Mouse (Mus musculus): ENCODE measurements at regions not wholly inside any gene's neighbourhood (a gene's known extent, or its start where the extent isn't known, plus 50 kb on each side); places are given as distances from the start of the nearest gene placed in this dataset.

GRCm38 (mm10) chr7:117771836-117772235 is 344.2 kb downstream of the Rps15a start:
- H3K9ac ChIP-seq = no peak overlapping the region
- H3K27me3 ChIP-seq = no peaks in the 10 kb centered on the region
- no peaks in the 10 kb centered on the region for H3K9me3 ChIP-seq
- WGBS = 72% methylated on average over 6 of the region's 6 CpGs
- H3K36me3 ChIP-seq = no peaks in the 10 kb centered on the region
- no peak overlapping the region for H3K4me2 ChIP-seq (replicated peaks)
- ATAC-seq (ENCODE audit: insufficient number of reproducible peaks, insufficient read depth, low FRiP score, low TSS enrichment) = no peak
- H3K27ac ChIP-seq = no peak overlapping the region
- H3K4me3 ChIP-seq = no peak overlapping the region
- H3K4me1 ChIP-seq = no peaks in the 10 kb centered on the region

GRCm38 (mm10) chr7:117759506-117759905 is 356.5 kb downstream of the Rps15a start:
- Histone ChIP-seq H3K4me2 (replicated peaks) (no peak overlapping the region), H3K9me3 (no peaks in the 10 kb centered on the region), H3K27ac (no peak overlapping the region), H3K4me3 (no peak overlapping the region), H3K27me3 (no peaks in the 10 kb centered on the region), H3K4me1 (no peaks in the 10 kb centered on the region), H3K9ac (no peak overlapping the region), H3K36me3 (no peaks in the 10 kb centered on the region)
- no peak for ATAC-seq (ENCODE audit: insufficient number of reproducible peaks, insufficient read depth, low FRiP score, low TSS enrichment)
- 48% methylated on average over 1 of the region's 1 CpGs for WGBS

- ATAC-seq (ENCODE audit: insufficient number of reproducible peaks, insufficient read depth, low FRiP score, low TSS enrichment) = no peak
- WGBS = 46% methylated on average over 4 of the region's 4 CpGs
- Histone ChIP-seq H3K9me3 (no peaks in the 10 kb centered on the region), H3K4me1 (no peaks in the 10 kb centered on the region), H3K36me3 (no peaks in the 10 kb centered on the region), H3K4me3 (no peak overlapping the region), H3K27me3 (no peaks in the 10 kb centered on the region), H3K9ac (no peak overlapping the region), H3K4me2 (replicated peaks) (no peak overlapping the region), H3K27ac (no peak overlapping the region)
These were observed 359.0 kb downstream of the Rps15a start for GRCm38 (mm10) chr7:117757033-117757432.

- Histone ChIP-seq H3K36me3 (no peaks in the 10 kb centered on the region), H3K9me3 (no peaks in the 10 kb centered on the region), H3K27me3 (no peaks in the 10 kb centered on the region), H3K4me1 (no peaks in the 10 kb centered on the region), H3K4me2 (replicated peaks) (no peak overlapping the region), H3K4me3 (no peak overlapping the region), H3K9ac (no peak overlapping the region), H3K27ac (no peak overlapping the region)
- WGBS = 76% methylated on average over 5 of the region's 5 CpGs
- ATAC-seq (ENCODE audit: insufficient number of reproducible peaks, insufficient read depth, low FRiP score, low TSS enrichment) = no peak
These were observed 360.2 kb downstream of the Rps15a start for GRCm38 (mm10) chr7:117755830-117756229.

- H3K4me1 ChIP-seq = no peaks in the 10 kb centered on the region
- H3K36me3 ChIP-seq = no peaks in the 10 kb centered on the region
- no peak overlapping the region for H3K27ac ChIP-seq
- WGBS = 68% methylated on average over 5 of the region's 5 CpGs
- no peak overlapping the region for H3K9ac ChIP-seq
- no peak overlapping the region for H3K4me3 ChIP-seq
- H3K27me3 ChIP-seq = no peaks in the 10 kb centered on the region
- no peak overlapping the region for H3K4me2 ChIP-seq (replicated peaks)
- no peak for ATAC-seq (ENCODE audit: insufficient number of reproducible peaks, insufficient read depth, low FRiP score, low TSS enrichment)
- no peaks in the 10 kb centered on the region for H3K9me3 ChIP-seq
These were observed 362.7 kb downstream of the Rps15a start for GRCm38 (mm10) chr7:117753296-117753695.

- Histone ChIP-seq H3K27me3 (no peaks in the 10 kb centered on the region), H3K4me3 (no peak overlapping the region), H3K27ac (no peak overlapping the region), H3K9me3 (no peaks in the 10 kb centered on the region), H3K36me3 (no peaks in the 10 kb centered on the region), H3K4me1 (no peaks in the 10 kb centered on the region), H3K9ac (no peak overlapping the region), H3K4me2 (replicated peaks) (no peak overlapping the region)
- WGBS = 56% methylated on average over 12 of the region's 12 CpGs
- no peak for ATAC-seq (ENCODE audit: insufficient number of reproducible peaks, insufficient read depth, low FRiP score, low TSS enrichment)
These were observed 363.4 kb downstream of the Rps15a start for GRCm38 (mm10) chr7:117752302-117753185.

- ATAC-seq (ENCODE audit: insufficient number of reproducible peaks, insufficient read depth, low FRiP score, low TSS enrichment) = no peak
- H3K27me3 ChIP-seq = no peaks in the 10 kb centered on the region
- H3K4me1 ChIP-seq = no peaks in the 10 kb centered on the region
- H3K4me2 ChIP-seq (replicated peaks) = no peak overlapping the region
- no peak overlapping the region for H3K9ac ChIP-seq
- no peaks in the 10 kb centered on the region for H3K9me3 ChIP-seq
- WGBS = 81% methylated on average over 4 of the region's 4 CpGs
- no peak overlapping the region for H3K27ac ChIP-seq
- H3K36me3 ChIP-seq = no peaks in the 10 kb centered on the region
- H3K4me3 ChIP-seq = no peak overlapping the region
These were observed 367.2 kb downstream of the Xylt1 start for GRCm38 (mm10) chr7:117747991-117748390.

GRCm38 (mm10) chr7:117746393-117746792 is 365.6 kb downstream of the Xylt1 start:
- Histone ChIP-seq H3K36me3 (no peaks in the 10 kb centered on the region), H3K27me3 (no peaks in the 10 kb centered on the region), H3K4me1 (no peaks in the 10 kb centered on the region), H3K27ac (no peak overlapping the region), H3K4me2 (replicated peaks) (no peak overlapping the region), H3K4me3 (no peak overlapping the region), H3K9me3 (no peaks in the 10 kb centered on the region), H3K9ac (no peak overlapping the region)
- 85% methylated on average over 4 of the region's 4 CpGs for WGBS
- no peak for ATAC-seq (ENCODE audit: insufficient number of reproducible peaks, insufficient read depth, low FRiP score, low TSS enrichment)

- H3K36me3 ChIP-seq = no peaks in the 10 kb centered on the region
- no peaks in the 10 kb centered on the region for H3K9me3 ChIP-seq
- ATAC-seq (ENCODE audit: insufficient number of reproducible peaks, insufficient read depth, low FRiP score, low TSS enrichment) = no peak
- no peak overlapping the region for H3K9ac ChIP-seq
- H3K27ac ChIP-seq = no peak overlapping the region
- H3K4me2 ChIP-seq (replicated peaks) = no peak overlapping the region
- H3K4me3 ChIP-seq = no peak overlapping the region
- 65% methylated on average over 6 of the region's 6 CpGs for WGBS
- H3K27me3 ChIP-seq = no peaks in the 10 kb centered on the region
- H3K4me1 ChIP-seq = no peaks in the 10 kb centered on the region
These were observed 358.9 kb downstream of the Xylt1 start for GRCm38 (mm10) chr7:117739706-117740105.

GRCm38 (mm10) chr7:117735699-117736020 is 354.9 kb downstream of the Xylt1 start:
- H3K36me3 ChIP-seq = no peaks in the 10 kb centered on the region
- no peaks in the 10 kb centered on the region for H3K9me3 ChIP-seq
- ATAC-seq (ENCODE audit: insufficient number of reproducible peaks, insufficient read depth, low FRiP score, low TSS enrichment) = no peak
- no peaks in the 10 kb centered on the region for H3K4me1 ChIP-seq
- WGBS = 67% methylated on average over 3 of the region's 3 CpGs
- no peak overlapping the region for H3K4me2 ChIP-seq (replicated peaks)
- no peak overlapping the region for H3K27ac ChIP-seq
- H3K9ac ChIP-seq = no peak overlapping the region
- H3K27me3 ChIP-seq = no peaks in the 10 kb centered on the region
- H3K4me3 ChIP-seq = no peak overlapping the region

GRCm38 (mm10) chr7:117734994-117735698 is 354.4 kb downstream of the Xylt1 start:
- Histone ChIP-seq H3K9me3 (no peaks in the 10 kb centered on the region), H3K4me1 (no peaks in the 10 kb centered on the region), H3K36me3 (no peaks in the 10 kb centered on the region), H3K4me2 (replicated peaks) (no peak overlapping the region), H3K27ac (no peak overlapping the region), H3K4me3 (no peak overlapping the region), H3K27me3 (no peaks in the 10 kb centered on the region), H3K9ac (no peak overlapping the region)
- WGBS = 77% methylated on average over 7 of the region's 7 CpGs
- ATAC-seq (ENCODE audit: insufficient number of reproducible peaks, insufficient read depth, low FRiP score, low TSS enrichment) = no peak

- WGBS = 69% methylated on average over 4 of the region's 4 CpGs
- no peak for ATAC-seq (ENCODE audit: insufficient number of reproducible peaks, insufficient read depth, low FRiP score, low TSS enrichment)
- Histone ChIP-seq H3K4me2 (replicated peaks) (no peak overlapping the region), H3K36me3 (no peaks in the 10 kb centered on the region), H3K9ac (no peak overlapping the region), H3K4me1 (no peaks in the 10 kb centered on the region), H3K9me3 (0 out of 2 replicates have a peak, but pooled peaks cover 6% of the 10 kb centered on the region), H3K27ac (no peak overlapping the region), H3K27me3 (no peaks in the 10 kb centered on the region), H3K4me3 (no peak overlapping the region)
These were observed 348.3 kb downstream of the Xylt1 start for GRCm38 (mm10) chr7:117729067-117729466.

All from embryonic facial prominence, embryonic 12.5 days (tissue).